Mouse (Mus musculus): Measurements from ENCODE around the gene Ttc34.

Gene Ttc34

DNA sequence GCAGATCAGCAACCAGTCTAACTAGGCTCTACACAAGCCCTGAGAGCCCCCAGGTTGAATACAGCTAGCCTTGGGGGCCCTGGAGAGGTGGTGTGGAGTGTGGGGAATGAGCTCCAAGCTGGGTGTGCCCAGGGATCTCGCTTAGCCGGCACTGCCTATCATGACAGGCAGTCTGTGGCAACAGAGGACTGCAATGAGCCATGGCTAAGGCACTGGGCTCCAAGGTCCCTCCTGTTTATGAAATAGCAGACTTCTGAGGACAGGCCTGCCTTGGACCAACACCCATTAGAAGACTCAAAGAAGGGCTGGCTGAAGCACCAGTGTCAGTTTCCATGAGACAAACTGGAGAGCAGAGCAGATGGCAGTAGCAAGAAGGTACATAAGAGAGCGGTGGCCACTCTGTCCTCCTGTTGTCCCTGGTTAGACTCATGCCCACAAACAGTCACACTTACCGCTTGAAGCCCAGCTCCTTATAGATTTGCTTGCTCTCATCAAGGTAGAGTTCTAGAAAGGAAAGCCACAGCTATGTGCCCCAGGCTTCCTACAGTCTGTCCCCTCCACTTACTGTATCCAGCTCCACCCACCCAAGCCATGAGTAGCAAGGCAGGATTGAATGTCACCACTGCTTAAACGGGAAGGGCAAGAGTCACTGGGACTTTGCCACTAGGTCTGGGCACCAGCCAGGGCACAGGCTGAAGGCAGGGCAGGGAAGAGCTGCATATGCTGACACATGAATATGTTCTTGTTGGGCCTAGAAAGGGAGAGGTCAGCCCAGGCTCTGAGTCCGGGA lies 60.6 kb downstream of the Ttc34 start:
- no peak for DNase-seq (ENCODE audit: low spot score)

DNA sequence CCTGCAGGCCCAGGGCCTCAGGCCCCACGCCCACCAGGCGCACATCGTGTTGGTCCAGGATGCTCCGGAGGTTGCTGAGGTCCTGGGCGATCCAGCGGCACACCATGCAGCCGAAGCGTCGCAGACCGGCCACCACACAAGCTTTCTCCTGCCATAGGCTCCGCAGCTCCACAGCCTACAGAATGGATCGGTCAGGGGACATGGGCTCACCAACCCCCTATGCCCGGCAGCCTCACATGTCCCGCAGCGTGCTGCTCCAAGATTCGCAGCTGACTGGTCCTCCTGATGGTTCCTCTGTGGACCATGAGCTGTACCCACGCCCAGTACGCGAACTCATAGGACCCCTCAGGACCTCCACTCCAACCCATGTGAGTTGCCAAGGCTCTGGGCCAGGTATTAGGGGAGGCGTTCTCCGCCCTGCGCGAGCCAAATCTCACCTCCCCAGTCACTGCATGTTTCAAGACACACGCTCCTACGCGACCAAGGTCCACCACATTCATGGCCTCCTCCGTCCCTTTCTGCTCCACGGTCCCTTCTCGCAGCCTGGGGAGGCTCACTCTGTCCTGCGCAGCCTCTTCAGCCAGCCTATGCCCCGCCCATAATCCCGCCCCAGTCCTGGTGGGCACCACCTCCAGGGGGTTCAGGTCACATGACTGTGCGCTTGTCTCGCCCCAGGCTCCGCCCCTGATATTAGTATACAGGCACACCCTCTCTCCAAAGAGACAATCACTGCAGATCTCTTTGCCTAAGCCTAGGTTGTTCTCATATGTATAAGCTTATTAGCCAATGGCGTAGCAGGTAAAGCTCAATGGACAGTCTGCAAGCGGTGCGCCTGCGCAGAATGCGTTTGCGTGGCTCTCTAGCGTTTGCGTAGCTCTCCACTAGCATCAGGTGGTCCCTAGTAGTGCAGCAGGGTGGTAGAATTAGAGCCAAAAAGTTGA lies 61.5 kb downstream of the Ttc34 start, which contains the start of gene Fam213b:
Gene Fam213b (minus strand): TSS at position 630 of the 941 bp plus-strand sequence.
- no peak for DNase-seq (ENCODE audit: low spot score)

DNA sequence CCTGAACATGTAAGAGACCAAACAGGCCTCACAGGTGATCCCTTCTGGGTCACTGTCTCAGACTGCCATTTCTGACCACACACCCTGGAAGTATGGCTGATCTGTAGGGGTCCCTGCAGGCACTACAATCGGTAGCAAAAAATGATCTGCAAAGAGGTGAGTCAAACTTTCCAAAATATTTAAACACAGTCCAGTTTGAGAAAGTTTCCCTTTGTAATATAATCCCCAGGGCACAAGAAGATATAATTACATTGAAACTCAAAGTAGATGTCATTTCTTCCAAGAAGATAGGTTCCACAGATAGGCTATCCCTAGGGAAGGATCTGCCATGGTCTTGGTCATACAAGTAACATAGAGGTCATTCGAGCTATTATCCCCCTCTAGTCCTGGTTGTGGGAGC lies 65.1 kb downstream of the Ttc34 start:
- DNase-seq (ENCODE audit: low spot score): no peak

GRCm38 (mm10) chr4:154904185-154905071 lies 67.2 kb downstream of the Ttc34 start:
- DNase-seq (ENCODE audit: low spot score): no peak

GRCm38 (mm10) chr4:154907833-154908232 lies 70.6 kb downstream of the Ttc34 start:
- no peak for DNase-seq (ENCODE audit: low spot score)

DNA sequence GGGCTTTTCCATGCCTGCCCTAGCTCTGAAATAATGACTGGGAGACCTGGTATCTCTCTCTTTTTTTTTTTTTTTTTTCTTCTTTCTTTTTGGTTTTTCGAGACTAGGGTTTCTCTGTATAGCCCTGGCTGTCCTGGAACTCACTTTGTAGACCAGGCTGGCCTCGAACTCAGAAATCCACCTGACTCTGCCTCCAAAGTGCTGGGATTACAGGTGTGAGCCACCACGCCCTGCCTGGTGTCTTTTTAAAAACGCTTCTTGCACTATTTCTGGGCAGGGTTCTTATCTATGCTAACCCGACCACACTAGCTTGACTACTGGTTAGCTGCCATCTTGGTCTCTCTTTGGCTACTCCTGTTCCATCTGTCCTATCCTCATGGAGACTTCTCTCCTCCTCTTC lies 71.2 kb downstream of the Ttc34 start:
- no peak for DNase-seq (ENCODE audit: low spot score)

DNA sequence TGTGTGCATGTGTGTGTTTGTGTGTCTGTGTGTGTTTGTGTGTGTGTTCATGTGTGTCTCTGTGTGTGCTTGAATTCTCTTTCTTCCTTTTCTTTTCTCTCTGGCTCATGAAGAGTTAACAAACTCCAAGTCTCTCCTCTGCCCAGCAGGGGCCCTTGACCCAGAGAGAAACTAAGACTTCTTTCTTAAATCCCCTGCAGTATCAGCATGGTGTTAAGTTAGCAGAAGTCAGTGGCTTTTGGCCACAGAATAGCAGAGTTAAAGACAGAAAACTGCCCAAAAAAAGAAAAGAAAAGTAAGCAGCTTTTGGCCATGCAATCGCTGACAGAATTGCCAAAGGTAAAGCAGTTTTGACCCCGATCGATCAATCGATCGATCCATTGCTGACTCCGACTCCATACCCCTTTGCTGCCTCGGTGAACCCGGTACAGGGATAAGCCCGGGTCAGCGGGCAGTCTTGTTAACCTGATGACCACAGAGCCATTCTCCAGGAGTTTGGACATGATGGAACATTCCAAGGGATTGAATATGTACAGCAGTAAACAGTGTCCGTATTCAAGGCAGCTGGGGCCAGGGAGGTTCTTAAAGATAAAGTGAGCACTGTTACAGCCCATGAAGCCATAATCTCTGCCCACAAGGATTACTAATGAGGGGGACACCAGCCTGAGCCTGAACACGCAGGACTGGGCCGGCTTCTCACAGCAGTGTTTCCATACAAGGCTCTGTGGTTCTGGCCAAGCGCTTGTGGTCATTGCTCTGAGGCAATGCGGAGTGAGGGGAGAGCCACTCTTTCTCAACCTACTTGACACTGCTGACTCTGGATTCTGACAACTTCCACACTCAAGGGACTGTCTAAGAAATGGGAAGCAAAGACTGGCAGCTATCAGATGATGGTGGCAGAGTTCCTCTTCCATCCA lies 73.6 kb downstream of the Ttc34 start:
- DNase-seq (ENCODE audit: low spot score): no peak

DNA sequence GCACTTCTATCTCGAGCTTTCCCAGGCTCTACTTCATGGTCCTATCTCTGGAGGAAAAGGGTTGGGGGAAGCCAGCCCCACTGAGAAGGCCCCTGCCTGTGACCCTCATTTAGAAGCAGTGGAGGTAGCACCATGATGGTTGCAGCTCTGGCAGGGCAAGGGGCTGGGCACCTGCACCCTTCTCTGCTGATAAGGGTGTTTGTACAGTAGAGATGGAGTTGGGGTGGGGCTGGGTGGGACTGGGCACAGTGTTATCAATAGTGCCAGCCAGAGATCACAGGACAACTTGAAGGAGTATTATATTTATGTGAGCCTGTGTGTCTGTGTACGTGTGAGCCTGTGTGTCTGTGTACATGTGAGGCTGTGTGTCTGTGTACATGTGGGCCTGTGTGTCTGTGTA lies 74.4 kb downstream of the Ttc34 start:
- no peak for DNase-seq (ENCODE audit: low spot score)

DNA sequence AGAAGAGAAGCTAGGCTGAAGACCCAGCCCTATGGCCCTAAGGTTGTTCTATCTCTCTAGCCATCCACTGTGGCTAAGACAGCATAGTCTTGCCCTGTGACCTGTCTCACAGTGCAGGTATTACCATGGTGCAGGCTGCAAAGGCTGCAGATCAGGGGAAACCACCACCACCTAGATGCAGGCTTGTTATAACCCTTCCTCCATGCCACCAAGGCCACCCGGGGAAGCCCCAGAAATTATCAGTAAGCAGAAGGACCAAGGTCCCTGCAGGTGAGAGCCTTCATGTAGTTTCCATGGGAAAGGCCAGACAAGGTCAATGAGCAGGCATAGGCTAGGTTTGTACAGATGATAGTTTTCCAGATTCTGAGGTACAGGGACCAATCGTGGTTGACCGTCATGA lies 76.6 kb downstream of the Ttc34 start:
- no peak for DNase-seq (ENCODE audit: low spot score)

- no peak for DNase-seq (ENCODE audit: low spot score)
These were observed 77.0 kb downstream of the Ttc34 start for GRCm38 (mm10) chr4:154914252-154914651.

GRCm38 (mm10) chr4:154914707-154915106 lies 77.4 kb downstream of the Ttc34 start:
- no peak for DNase-seq (ENCODE audit: low spot score)

- no peak for DNase-seq (ENCODE audit: low spot score)
These were observed 78.0 kb downstream of the Ttc34 start for GRCm38 (mm10) chr4:154915286-154915685.

DNA sequence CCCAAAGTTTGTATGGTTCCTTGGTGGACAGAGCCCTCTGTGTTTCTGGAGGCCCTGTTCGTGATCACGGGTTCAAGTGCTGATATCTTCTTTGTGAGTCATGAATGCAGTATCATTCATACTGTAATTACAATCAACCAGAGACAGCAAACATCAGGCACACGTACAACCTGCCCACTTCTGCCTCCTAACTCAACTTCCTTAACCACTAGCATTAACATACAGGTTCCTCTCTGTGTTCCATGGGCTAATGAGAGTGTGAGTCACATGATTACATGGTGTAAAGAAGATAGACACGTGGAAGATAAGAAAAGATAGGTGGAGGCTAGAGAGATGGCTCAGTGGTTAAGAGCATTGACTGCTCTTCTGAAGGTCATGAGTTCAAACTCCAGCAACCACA lies 79.4 kb downstream of the Ttc34 start:
- no peak for DNase-seq (ENCODE audit: low spot score)

Data from urinary bladder, postnatal 10 days (tissue).